Mouse (Mus musculus): ENCODE measurements at regions not wholly inside any gene's neighbourhood (a gene's known extent, or its start where the extent isn't known, plus 50 kb on each side); places are given as distances from the start of the nearest gene placed in this dataset.

- no peak for TF ChIP-seq ZNF384 (IDR thresholded peaks at IDR 0.05; ENCODE audit: low read depth, low read length)
- TF ChIP-seq ZC3H11A (IDR thresholded peaks at IDR 0.05; ENCODE audit: borderline replicate concordance, low read depth, low read length), result no peak
These were observed 518.3 kb downstream of the Galc start for GRCm38 (mm10) chr12:97740927-97741326.
